Mouse (Mus musculus): ENCODE data around the gene Lrrc1. TPM values are rescaled to one million over a fixed set of nuclear protein-coding genes. Genes with fewer than 3 reads are reported as not detected.
A peak's percentile ranks its signal among the peaks of the same experiment; 100 is the strongest.
"Not testable (repeated sequence)": the region's sequence is repeated elsewhere in the genome, so short reads cannot be mapped to it uniquely, and the experiment has no call there.

Lrrc1 gene
- polyA plus RNA-seq, 1 experiment from 2014 or later, result 10.6 TPM

DNA sequence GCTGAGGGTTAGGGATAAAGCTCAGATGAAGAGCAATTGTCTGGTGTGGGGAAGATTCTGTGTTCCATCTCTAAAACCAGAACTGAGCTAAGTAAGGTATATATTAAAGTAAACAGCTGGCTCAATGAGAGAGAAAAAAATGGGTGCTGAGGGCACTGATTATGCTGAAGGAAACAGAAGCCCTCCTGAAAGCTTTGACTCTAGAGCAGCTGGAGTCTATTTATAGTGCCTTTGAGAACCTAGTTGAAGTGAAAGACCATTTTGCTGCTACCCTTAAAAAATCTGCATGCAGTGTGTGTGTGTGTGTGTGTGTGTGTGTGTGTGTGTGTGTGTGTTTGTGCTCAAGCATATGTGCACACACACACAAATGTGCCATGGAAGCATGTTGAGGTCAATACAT lies 32.7 kb upstream of the Lrrc1 start:
- Histone ChIP-seq H3K4me3 (ENCODE audit: low read depth, low read length) (no peak overlapping the region), H3K27ac (ENCODE audit: low read depth, low read length) (no peak overlapping the region), H3K9me3 (replicated peaks; ENCODE audit: control insufficient read depth, low read length) (no peaks in the 10 kb centered on the region), H3K36me3 (ENCODE audit: control insufficient read depth, insufficient read depth, low read length) (no peaks in the 10 kb centered on the region), H3K9ac (ENCODE audit: low read length) (no peak overlapping the region), H3K27me3 (replicated peaks; ENCODE audit: control insufficient read depth, insufficient read depth, low read length) (no peaks in the 10 kb centered on the region), H3K4me1 (ENCODE audit: control insufficient read depth, insufficient read depth, low read length) (no peaks in the 10 kb centered on the region), H3K4me2 (ENCODE audit: low read length) (no peak overlapping the region)
- DNase-seq (ENCODE audit: low spot score), result no peak
- no peak for ATAC-seq

DNA sequence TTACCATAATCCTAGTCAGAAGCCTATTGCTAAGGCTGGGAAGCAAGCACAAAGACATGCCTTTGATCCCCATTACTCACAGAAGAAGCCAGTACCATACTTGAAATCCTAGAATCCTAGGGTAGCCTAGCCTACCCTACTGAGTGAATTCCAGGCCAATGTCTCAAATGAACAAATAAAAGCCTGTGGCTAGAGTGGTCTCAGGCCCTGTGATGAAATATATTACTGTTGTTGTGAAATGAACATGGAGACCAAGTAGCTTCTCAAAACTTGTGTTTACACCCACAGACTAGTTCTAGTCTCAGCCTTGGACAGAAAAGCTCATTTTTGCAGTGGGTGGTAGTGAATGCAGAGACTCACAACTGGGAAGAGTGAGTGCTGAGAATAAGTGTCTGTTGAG lies 31.6 kb upstream of the Lrrc1 start:
- DNase-seq (ENCODE audit: low spot score), result no peak
- Histone ChIP-seq H3K9me3 (replicated peaks; ENCODE audit: control insufficient read depth, low read length) (no peaks in the 10 kb centered on the region), H3K9ac (ENCODE audit: low read length) (no peak overlapping the region), H3K36me3 (ENCODE audit: control insufficient read depth, insufficient read depth, low read length) (no peaks in the 10 kb centered on the region), H3K4me1 (ENCODE audit: control insufficient read depth, insufficient read depth, low read length) (no peaks in the 10 kb centered on the region), H3K4me3 (ENCODE audit: low read depth, low read length) (no peak overlapping the region), H3K4me2 (ENCODE audit: low read length) (no peak overlapping the region), H3K27me3 (replicated peaks; ENCODE audit: control insufficient read depth, insufficient read depth, low read length) (no peaks in the 10 kb centered on the region), H3K27ac (ENCODE audit: low read depth, low read length) (no peak overlapping the region)
- ATAC-seq, result no peak

DNA sequence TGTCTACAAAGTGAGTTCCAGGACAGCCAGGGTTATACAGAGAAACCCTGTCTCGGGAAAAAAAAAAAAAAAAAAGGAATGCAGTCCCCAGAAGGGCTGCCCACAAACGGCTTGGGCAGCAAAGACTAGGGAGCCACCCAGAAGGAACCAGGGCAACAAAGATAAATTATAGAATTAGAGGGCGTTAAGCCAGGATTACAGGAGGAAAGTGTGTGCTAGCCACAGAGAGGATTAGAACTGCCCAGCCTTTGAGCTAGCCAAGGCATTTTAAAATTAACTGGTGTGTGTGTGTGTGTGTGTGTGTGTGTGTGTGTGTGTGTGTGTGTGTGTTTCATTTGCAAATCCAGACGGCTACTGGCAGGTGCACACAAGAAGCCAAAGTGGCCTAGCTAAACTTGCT lies 30.3 kb upstream of the Lrrc1 start:
- H3K27ac ChIP-seq (ENCODE audit: low read depth, low read length); H3K9ac ChIP-seq (ENCODE audit: low read length); DNase-seq (ENCODE audit: low spot score); H3K27me3 ChIP-seq (replicated peaks; ENCODE audit: control insufficient read depth, insufficient read depth, low read length); H3K36me3 ChIP-seq (ENCODE audit: control insufficient read depth, insufficient read depth, low read length); H3K4me1 ChIP-seq (ENCODE audit: control insufficient read depth, insufficient read depth, low read length); H3K4me3 ChIP-seq (ENCODE audit: low read depth, low read length); ATAC-seq; H3K4me2 ChIP-seq (ENCODE audit: low read length); H3K9me3 ChIP-seq (replicated peaks; ENCODE audit: control insufficient read depth, low read length): not testable (repeated sequence)
- WGBS, result 27% methylated on average over 4 of the region's 4 CpGs

DNA sequence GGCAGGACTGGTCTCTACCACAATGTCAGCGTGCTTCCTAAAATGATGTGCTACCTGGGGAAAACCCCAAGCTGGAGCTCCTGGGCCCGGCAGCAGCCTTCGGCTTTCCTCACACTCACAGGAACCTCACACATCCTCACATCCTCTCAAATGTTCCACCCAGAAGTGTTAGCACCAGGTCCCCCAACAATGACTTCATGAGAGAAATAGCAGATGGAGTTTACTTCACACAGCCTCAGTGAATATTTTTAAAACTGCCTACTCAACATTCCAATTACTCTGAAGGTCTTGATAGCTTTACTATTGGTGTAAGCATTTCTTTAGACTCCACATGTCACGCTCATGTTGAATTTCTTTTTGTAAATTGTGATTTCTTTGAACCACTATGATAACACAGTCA lies 27.2 kb upstream of the Lrrc1 start:
- Histone ChIP-seq H3K4me3 (ENCODE audit: low read depth, low read length) (no peak overlapping the region), H3K4me2 (ENCODE audit: low read length) (no peak overlapping the region), H3K4me1 (ENCODE audit: control insufficient read depth, insufficient read depth, low read length) (no peaks in the 10 kb centered on the region), H3K27ac (ENCODE audit: low read depth, low read length) (no peak overlapping the region), H3K9ac (ENCODE audit: low read length) (no peak overlapping the region), H3K27me3 (replicated peaks; ENCODE audit: control insufficient read depth, insufficient read depth, low read length) (no peaks in the 10 kb centered on the region), H3K9me3 (replicated peaks; ENCODE audit: control insufficient read depth, low read length) (no peaks in the 10 kb centered on the region), H3K36me3 (ENCODE audit: control insufficient read depth, insufficient read depth, low read length) (no peaks in the 10 kb centered on the region)
- ATAC-seq (peak; percentile 33; the same call in 1 of the 2 replicates), DNase-seq (ENCODE audit: low spot score) (peak; percentile 63)
- WGBS, result 75% methylated on average over 4 of the region's 4 CpGs

- DNase-seq (ENCODE audit: low spot score), result peak; percentile 79
Measured at GRCm38 (mm10) chr9:77568789-77569506, 24.3 kb upstream of the Lrrc1 start.

GRCm38 (mm10) chr9:77561827-77562226 lies 17.2 kb upstream of the Lrrc1 start:
- Histone ChIP-seq H3K9ac (ENCODE audit: low read length) (no peak overlapping the region), H3K4me1 (ENCODE audit: control insufficient read depth, insufficient read depth, low read length) (no peaks in the 10 kb centered on the region), H3K4me2 (ENCODE audit: low read length) (no peak overlapping the region), H3K36me3 (ENCODE audit: control insufficient read depth, insufficient read depth, low read length) (no peaks in the 10 kb centered on the region), H3K9me3 (replicated peaks; ENCODE audit: control insufficient read depth, low read length) (0 out of 2 replicates have a peak, but pooled peaks cover 3% of the 10 kb centered on the region), H3K27ac (ENCODE audit: low read depth, low read length) (no peak overlapping the region), H3K4me3 (ENCODE audit: low read depth, low read length) (no peak overlapping the region), H3K27me3 (replicated peaks; ENCODE audit: control insufficient read depth, insufficient read depth, low read length) (no peaks in the 10 kb centered on the region)
- ATAC-seq (no peak), DNase-seq (ENCODE audit: low spot score) (no peak)

More at GRCm38 (mm10) chr9:77568789-77569506, 24.3 kb upstream of the Lrrc1 start:
- Histone ChIP-seq H3K27ac (ENCODE audit: low read depth, low read length) (no peak overlapping the region), H3K27me3 (replicated peaks; ENCODE audit: control insufficient read depth, insufficient read depth, low read length) (no peaks in the 10 kb centered on the region), H3K4me2 (ENCODE audit: low read length) (no peak overlapping the region), H3K4me3 (ENCODE audit: low read depth, low read length) (no peak overlapping the region), H3K36me3 (ENCODE audit: control insufficient read depth, insufficient read depth, low read length) (no peaks in the 10 kb centered on the region), H3K9me3 (replicated peaks; ENCODE audit: control insufficient read depth, low read length) (no peaks in the 10 kb centered on the region), H3K9ac (ENCODE audit: low read length) (no peak overlapping the region), H3K4me1 (ENCODE audit: control insufficient read depth, insufficient read depth, low read length) (no peaks in the 10 kb centered on the region)
- ATAC-seq, result peak; percentile 97
- WGBS, result 13% methylated on average over 13 of the region's 13 CpGs

DNA sequence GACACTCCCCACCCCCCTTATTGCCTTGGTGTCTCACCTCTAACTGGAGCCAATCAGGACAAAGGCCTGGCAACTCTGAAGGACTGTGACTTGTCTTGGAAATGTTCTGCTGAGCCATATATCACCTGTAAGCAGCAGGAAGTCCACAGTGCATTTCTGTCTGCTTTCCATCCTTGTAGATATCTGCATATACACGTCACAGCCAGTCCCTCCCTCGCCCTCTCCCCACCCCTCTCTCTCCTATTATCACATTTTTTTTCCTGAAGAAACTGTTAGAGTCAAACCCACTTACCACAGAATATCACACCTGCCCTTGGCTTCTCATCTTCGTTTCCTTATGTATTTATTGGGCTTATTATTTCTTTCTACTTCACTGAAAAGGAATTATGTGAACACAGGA lies 13.3 kb upstream of the Lrrc1 start:
- Histone ChIP-seq H3K4me3 (ENCODE audit: low read depth, low read length) (no peak overlapping the region), H3K9me3 (replicated peaks; ENCODE audit: control insufficient read depth, low read length) (0 out of 2 replicates have a peak, but pooled peaks cover 3% of the 10 kb centered on the region), H3K27me3 (replicated peaks; ENCODE audit: control insufficient read depth, insufficient read depth, low read length) (no peaks in the 10 kb centered on the region), H3K36me3 (ENCODE audit: control insufficient read depth, insufficient read depth, low read length) (no peaks in the 10 kb centered on the region), H3K9ac (ENCODE audit: low read length) (no peak overlapping the region), H3K4me1 (ENCODE audit: control insufficient read depth, insufficient read depth, low read length) (no peaks in the 10 kb centered on the region), H3K27ac (ENCODE audit: low read depth, low read length) (no peak overlapping the region), H3K4me2 (ENCODE audit: low read length) (no peak overlapping the region)
- ATAC-seq, result no peak
- DNase-seq (ENCODE audit: low spot score), result no peak
- 83% methylated on average over 3 of the region's 3 CpGs for WGBS

DNA sequence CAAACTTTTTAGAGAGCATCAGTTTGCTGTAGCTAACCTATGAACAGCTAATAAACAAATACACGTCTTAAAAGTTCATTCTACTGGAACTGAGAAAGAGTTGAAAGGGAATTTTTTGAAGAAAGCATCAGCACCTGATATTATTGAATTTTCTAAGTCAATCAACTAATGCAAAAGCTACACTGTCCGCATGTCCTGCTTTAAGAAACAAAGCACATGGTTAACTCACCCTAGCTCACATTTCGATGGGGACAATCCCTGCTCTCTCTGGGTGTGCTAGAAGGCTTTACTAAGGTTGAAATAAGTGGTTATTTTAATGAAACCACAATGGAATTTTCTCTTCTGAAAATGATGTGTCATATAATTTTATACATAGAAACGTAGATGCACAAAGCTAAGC lies 12.5 kb upstream of the Lrrc1 start:
- no peak overlapping the region for H3K27ac ChIP-seq (ENCODE audit: low read depth, low read length)
- H3K27me3 ChIP-seq (replicated peaks; ENCODE audit: control insufficient read depth, insufficient read depth, low read length), result no peaks in the 10 kb centered on the region
- 89% methylated on average over 4 of the region's 4 CpGs for WGBS
- no peaks in the 10 kb centered on the region for H3K9me3 ChIP-seq (replicated peaks; ENCODE audit: control insufficient read depth, low read length)
- ATAC-seq, result no peak
- H3K4me2 ChIP-seq (ENCODE audit: low read length), result no peak overlapping the region
- no peaks in the 10 kb centered on the region for H3K4me1 ChIP-seq (ENCODE audit: control insufficient read depth, insufficient read depth, low read length)
- H3K9ac ChIP-seq (ENCODE audit: low read length), result no peak overlapping the region
- DNase-seq (ENCODE audit: low spot score), result no peak
- H3K4me3 ChIP-seq (ENCODE audit: low read depth, low read length), result no peak overlapping the region
- H3K36me3 ChIP-seq (ENCODE audit: control insufficient read depth, insufficient read depth, low read length), result no peaks in the 10 kb centered on the region

DNA sequence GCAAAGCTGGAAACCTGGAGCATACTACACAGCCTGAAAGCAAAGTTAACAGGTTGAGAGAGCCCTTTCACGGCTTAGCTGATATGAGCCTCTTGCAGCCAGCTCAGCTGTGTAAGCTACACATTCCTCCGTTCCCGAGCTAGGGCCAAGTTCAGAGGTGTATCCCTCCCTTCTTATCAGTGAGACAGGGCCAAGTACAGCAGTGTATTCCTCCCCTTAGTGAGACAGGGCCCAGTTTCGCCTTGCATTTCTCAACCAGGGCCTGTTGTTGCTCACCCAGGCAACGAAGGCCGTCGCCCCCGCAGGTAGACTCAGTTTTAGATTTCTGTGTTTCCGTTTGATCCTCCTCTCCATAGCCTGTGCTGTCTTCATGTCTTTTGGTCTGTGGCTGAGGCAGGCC lies 11.8 kb upstream of the Lrrc1 start:
- H3K9me3 ChIP-seq (replicated peaks; ENCODE audit: control insufficient read depth, low read length), result no peaks in the 10 kb centered on the region
- H3K27me3 ChIP-seq (replicated peaks; ENCODE audit: control insufficient read depth, insufficient read depth, low read length), result no peaks in the 10 kb centered on the region
- no peak overlapping the region for H3K4me3 ChIP-seq (ENCODE audit: low read depth, low read length)
- DNase-seq (ENCODE audit: low spot score) (no peak), ATAC-seq (no peak)
- H3K4me2 ChIP-seq (ENCODE audit: low read length), result no peak overlapping the region
- H3K27ac ChIP-seq (ENCODE audit: low read depth, low read length), result no peak overlapping the region
- no peak overlapping the region for H3K9ac ChIP-seq (ENCODE audit: low read length)
- WGBS, result 94% methylated on average over 9 of the region's 9 CpGs
- H3K36me3 ChIP-seq (ENCODE audit: control insufficient read depth, insufficient read depth, low read length), result no peaks in the 10 kb centered on the region
- no peaks in the 10 kb centered on the region for H3K4me1 ChIP-seq (ENCODE audit: control insufficient read depth, insufficient read depth, low read length)
